Mouse (Mus musculus) bone marrow, adult 2 months (tissue): ENCODE measurements around the gene Mzf1.

Source experiments
- CTCF ChIP-seq: fragments of 200-500 bp; IDR thresholded peaks from 2 replicates; pipeline ENCODE4 v1.5.1; 2011; ENCODE audit warnings: low read length, control low read depth; ENCODE audit not compliant: control insufficient read depth, insufficient read depth
- POLR2A ChIP-seq: fragments of 200-500 bp; IDR thresholded peaks from 2 replicates; pipeline ENCODE4 v1.6.1; 2011; ENCODE audit warnings: low read depth, mild to moderate bottlenecking, control low read depth, low read length, borderline replicate concordance; ENCODE audit not compliant: control insufficient read depth

DNA sequence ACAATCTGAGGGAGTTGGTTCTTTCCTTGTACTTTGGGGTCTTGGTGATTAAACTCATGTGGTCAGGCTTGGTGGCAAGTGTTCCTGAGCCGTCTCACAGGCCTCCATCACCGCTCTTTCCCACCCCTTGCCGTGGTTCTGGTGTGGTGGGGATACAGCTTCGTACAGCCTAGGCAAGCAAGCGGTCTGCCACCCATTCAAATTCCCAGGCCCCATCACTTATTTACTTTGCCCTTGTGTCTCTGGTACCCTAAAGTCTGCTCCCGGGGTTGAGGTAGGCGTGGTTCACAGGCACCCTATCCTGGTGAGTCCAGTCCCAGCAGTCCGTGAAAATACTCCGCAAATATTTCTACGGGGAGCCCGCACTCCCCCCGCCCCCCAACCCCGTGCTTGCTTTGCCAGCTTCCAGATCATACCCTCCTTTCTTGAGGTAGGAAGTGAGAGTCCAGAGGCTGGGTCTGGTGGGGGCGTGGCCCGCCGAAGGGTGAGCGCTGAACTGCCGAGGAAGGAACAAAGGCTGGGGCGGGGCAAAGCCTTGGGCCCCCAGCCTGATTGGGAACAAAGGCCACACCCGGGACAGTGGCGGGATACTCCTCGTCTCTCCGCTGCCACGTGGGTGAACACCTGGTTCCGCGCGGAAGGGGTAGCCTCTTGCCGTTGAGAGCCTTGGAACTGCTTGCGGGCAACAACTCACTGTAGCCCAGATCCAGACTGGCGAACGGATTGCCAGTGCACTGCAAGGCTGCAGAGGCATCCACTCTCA lies 31.6 kb downstream of the Mzf1 start:
- TF ChIP-seq POLR2A (peak; percentile 51; the same call in 1 of the 2 replicates), CTCF (no peak)
